Mouse (Mus musculus) liver, postnatal 0 days (tissue): ENCODE data around the gene Wipf1. TPM values are rescaled to one million over a fixed set of nuclear protein-coding genes. Genes with fewer than 3 reads are reported as not detected.
A peak's percentile ranks its signal among the peaks of the same experiment; 100 is the strongest.

Source experiments
- ATAC-seq: fragments of 200-750 bp; cut with Nextera tagmentation; 2 replicates; pipeline ENCODE4 v1.8.0; 2017; ENCODE audit warnings: mild to moderate bottlenecking, moderate library complexity
- DNase-seq: peaks from one replicate; pipeline ENCODE4 v3.0.0-alpha.2; 2016
- H3K27ac ChIP-seq: fragments of 300-500 bp; sonication (generic); 2 replicates; pipeline ENCODE4 v1.5.1; 2014; ENCODE audit warnings: antibody characterized with exemption, moderate library complexity, mild to moderate bottlenecking, low read depth
- H3K27me3 ChIP-seq: fragments of 300-500 bp; sonication (generic); 2 replicates; pipeline ENCODE4 v1.6.1; 2014; ENCODE audit warnings: low read length, control low read depth, mixed read lengths; ENCODE audit not compliant: insufficient read depth
- H3K36me3 ChIP-seq: fragments of 300-500 bp; sonication (generic); replicated peaks from 2 replicates; pipeline ENCODE4 v1.6.1; 2014; ENCODE audit warnings: mild to moderate bottlenecking, control low read depth, low read length, moderate library complexity, mixed read lengths; ENCODE audit not compliant: insufficient read depth
- H3K4me1 ChIP-seq: fragments of 300-500 bp; sonication (generic); 2 replicates; pipeline ENCODE4 v1.6.1; 2014; ENCODE audit warnings: antibody characterized with exemption, mild to moderate bottlenecking, control low read depth; ENCODE audit not compliant: insufficient read depth
- H3K4me2 ChIP-seq: fragments of 300-500 bp; sonication (generic); 2 replicates; pipeline ENCODE4 v1.6.1; 2014; ENCODE audit warnings: low read depth, mild to moderate bottlenecking, low read length, moderate library complexity, mixed read lengths
- H3K4me3 ChIP-seq: fragments of 300-500 bp; sonication (generic); 2 replicates; pipeline ENCODE4 v1.5.1; 2014; ENCODE audit warnings: low read depth, low read length
- H3K9ac ChIP-seq: fragments of 300-500 bp; sonication (generic); replicated peaks from 2 replicates; pipeline ENCODE4 v1.6.1; 2014; ENCODE audit warnings: mild to moderate bottlenecking, moderate library complexity
- H3K9me3 ChIP-seq: fragments of 300-500 bp; sonication (generic); 2 replicates; pipeline ENCODE4 v1.6.1; 2016; ENCODE audit warnings: mild to moderate bottlenecking, control low read depth, low read length, mixed read lengths
- CTCF ChIP-seq: sonication (generic); IDR thresholded peaks from 2 replicates; pipeline ENCODE4 v1.5.1; 2016; ENCODE audit warnings: antibody characterized with exemption, low read depth
- EP300 ChIP-seq: IDR thresholded peaks from 2 replicates; pipeline ENCODE4 v1.6.1; 2016; ENCODE audit warnings: antibody characterized with exemption, low read depth, mild to moderate bottlenecking
- WGBS: fragments of 180-500 bp; shearing (Covaris S2); extraction: QIAGEN DNeasy Blood & Tissue Kit; methylation state at CpG from one replicate; pipeline ENCODE4 v1.1.7; 2014; ENCODE audit not compliant: insufficient replicate concordance; 5-methylcytosine and 5-hydroxymethylcytosine counted together
- polyA plus RNA-seq: library from polyadenylated mRNA; unstranded; fragments of >200 nt; fragmentation: Nextera tagmentation; extraction: Ambion mirVana; gene quantifications from 2 replicates; pipeline ENCODE4 v1.2.1, GENCODE M21; 2015

Wipf1 gene
- polyA plus RNA-seq, 1 experiment from 2014 or later: 4.3 TPM

- TF ChIP-seq CTCF (no peak), EP300 (no peak)
- no peak for DNase-seq
- no peak overlapping the region for H3K9ac ChIP-seq
- H3K27ac ChIP-seq: peak overlapping the region; percentile 62
- 51% methylated on average over 4 of the region's 4 CpGs for WGBS
- H3K27me3 ChIP-seq: no peaks in the 10 kb centered on the region
- H3K4me3 ChIP-seq: no peak overlapping the region
- no peaks in the 10 kb centered on the region for H3K36me3 ChIP-seq
- ATAC-seq: no peak
- H3K4me1 ChIP-seq: peaks cover 24% of the 10 kb centered on the region
- H3K4me2 ChIP-seq: peak overlapping the region; percentile 34; the same call in 1 of the 2 replicates
- H3K9me3 ChIP-seq: no peaks in the 10 kb centered on the region
Observed at GRCm38 (mm10) chr2:73496329-73496685, 33.2 kb downstream of the Wipf1 start.

- peak overlapping the region; percentile 62 for H3K27ac ChIP-seq
- no peak overlapping the region for H3K4me3 ChIP-seq
- ATAC-seq: peak; percentile 47
- peak overlapping the region; percentile 34 for H3K4me2 ChIP-seq
- 14% methylated on average over 16 of the region's 16 CpGs for WGBS
- H3K4me1 ChIP-seq: peaks cover 24% of the 10 kb centered on the region
- H3K27me3 ChIP-seq: no peaks in the 10 kb centered on the region
- 0 out of 2 replicates have a peak overlapping the region, but pooled peaks have one; percentile 13 for H3K9ac ChIP-seq
- no peaks in the 10 kb centered on the region for H3K9me3 ChIP-seq
- TF ChIP-seq CTCF (no peak), EP300 (no peak)
- H3K36me3 ChIP-seq: no peaks in the 10 kb centered on the region
- DNase-seq: peak; percentile 43
Observed at GRCm38 (mm10) chr2:73495617-73496328, 33.8 kb downstream of the Wipf1 start.

- DNase-seq (no peak), ATAC-seq (no peak)
- H3K4me1 ChIP-seq: peaks cover 28% of the 10 kb centered on the region
- H3K36me3 ChIP-seq: no peaks in the 10 kb centered on the region
- no peaks in the 10 kb centered on the region for H3K27me3 ChIP-seq
- no peak overlapping the region for H3K4me3 ChIP-seq
- H3K27ac ChIP-seq: no peak overlapping the region
- H3K9ac ChIP-seq: no peak overlapping the region
- WGBS: 66% methylated on average over 3 of the region's 3 CpGs
- no peaks in the 10 kb centered on the region for H3K9me3 ChIP-seq
- H3K4me2 ChIP-seq: no peak overlapping the region
- TF ChIP-seq EP300 (no peak), CTCF (0 out of 2 replicates have a peak, but pooled peaks have one; percentile 4)
Observed at GRCm38 (mm10) chr2:73493517-73493916, 36.0 kb downstream of the Wipf1 start.

- DNase-seq (peak; percentile 80), ATAC-seq (peak; percentile 64)
- Histone ChIP-seq H3K9ac (no peak overlapping the region), H3K9me3 (no peaks in the 10 kb centered on the region), H3K4me1 (peaks cover 33% of the 10 kb centered on the region), H3K4me3 (no peak overlapping the region), H3K36me3 (no peaks in the 10 kb centered on the region), H3K27me3 (no peaks in the 10 kb centered on the region), H3K27ac (peak overlapping the region; percentile 39; the same call in 1 of the 2 replicates), H3K4me2 (no peak overlapping the region)
- TF ChIP-seq EP300 (no peak), CTCF (peak; percentile 84)
- 40% methylated on average over 9 of the region's 9 CpGs for WGBS
Observed at GRCm38 (mm10) chr2:73491442-73492241, 37.9 kb downstream of the Wipf1 start.

- WGBS: 55% methylated on average over 1 of the region's 1 CpGs
- Histone ChIP-seq H3K4me1 (peaks cover 29% of the 10 kb centered on the region), H3K36me3 (no peaks in the 10 kb centered on the region), H3K9me3 (no peaks in the 10 kb centered on the region), H3K4me2 (no peak overlapping the region), H3K27me3 (no peaks in the 10 kb centered on the region), H3K4me3 (no peak overlapping the region), H3K9ac (no peak overlapping the region), H3K27ac (peak overlapping the region; percentile 35; the same call in 1 of the 2 replicates)
- TF ChIP-seq EP300: no peak
- no peak for TF ChIP-seq CTCF
- DNase-seq: peak; percentile 23
- no peak for ATAC-seq
Observed at GRCm38 (mm10) chr2:73490466-73490865, 39.1 kb downstream of the Wipf1 start.

GRCm38 (mm10) chr2:73486120-73486601 is 43.4 kb downstream of the Wipf1 start:
- 25% methylated on average over 8 of the region's 8 CpGs for WGBS
- no peak for TF ChIP-seq CTCF
- no peak for TF ChIP-seq EP300
- H3K36me3 ChIP-seq: peaks cover 2% of the 10 kb centered on the region; the same call in 1 of the 2 replicates
- H3K4me3 ChIP-seq: peak overlapping the region; percentile 53
- H3K4me2 ChIP-seq: peak overlapping the region; percentile 76
- H3K9me3 ChIP-seq: no peaks in the 10 kb centered on the region
- DNase-seq (peak; percentile 52), ATAC-seq (peak; percentile 47)
- H3K27ac ChIP-seq: peak overlapping the region; percentile 90
- H3K27me3 ChIP-seq: no peaks in the 10 kb centered on the region
- H3K4me1 ChIP-seq: peaks cover 33% of the 10 kb centered on the region
- H3K9ac ChIP-seq: peak overlapping the region; percentile 64
